Mouse (Mus musculus): Measurements from ENCODE around the gene Mybbp1a. TPM values are rescaled to one million over a fixed set of nuclear protein-coding genes. Genes with fewer than 3 reads are reported as not detected.

Mybbp1a gene
- 168 TPM for total RNA-seq (2023)

GRCm38 (mm10) chr11:72440965-72441664 is at the start of gene Mybbp1a:
Gene Mybbp1a, plus strand, starts transcription at chr11:72441355.

GRCm38 (mm10) chr11:72411093-72411921 is 29.8 kb upstream of the Mybbp1a start, which contains the start of gene Smtnl2:
Gene Smtnl2, minus strand, starts transcription at chr11:72411713.

GRCm38 (mm10) chr11:72434963-72435693 is 6.0 kb upstream of the Mybbp1a start, which contains the start of gene Ggt6:
Gene Ggt6, plus strand, starts transcription at chr11:72435526.

GRCm38 (mm10) chr11:72489881-72490301 is 48.7 kb downstream of the Mybbp1a start, which contains the start of gene Spns2:
Gene Spns2, minus strand, starts transcription at chr11:72489904.

Other genes starting within 250 kb of the Mybbp1a start
- gene Gm43951, start 234.5 kb upstream of the Mybbp1a start, total RNA-seq (2023) = 1.9 TPM
- 17.2 TPM for gene 4933427D14Rik, start 233.9 kb upstream of the Mybbp1a start, total RNA-seq (2023)
- 23.3 TPM for gene Txndc17, start 233.8 kb upstream of the Mybbp1a start, total RNA-seq (2023)
- gene Med31, start 225.8 kb upstream of the Mybbp1a start, total RNA-seq (2023) = 24.3 TPM
- gene Slc13a5, start 174.1 kb upstream of the Mybbp1a start, total RNA-seq (2023) = not detected
- gene Xaf1, start 139.7 kb upstream of the Mybbp1a start, total RNA-seq (2023) = 52.1 TPM
- gene Fbxo39, start 126.9 kb upstream of the Mybbp1a start, total RNA-seq (2023) = 0.31 TPM
- not detected for gene Tekt1, start 78.9 kb upstream of the Mybbp1a start, total RNA-seq (2023)
- gene Smtnl2, start 29.6 kb upstream of the Mybbp1a start, total RNA-seq (2023) = 0.24 TPM
- not detected for gene Ggt6, start 5.8 kb upstream of the Mybbp1a start, total RNA-seq (2023)
- 2.9 TPM for gene Spns2, start 48.5 kb downstream of the Mybbp1a start, total RNA-seq (2023)
- 3.0 TPM for gene Spns3, start 109.2 kb downstream of the Mybbp1a start, total RNA-seq (2023)
- 34.3 TPM for gene Ube2g1, start 165.9 kb downstream of the Mybbp1a start, total RNA-seq (2023)
- 60.3 TPM for gene Ankfy1, start 248.7 kb downstream of the Mybbp1a start, total RNA-seq (2023)

Data from CD8-positive naive resting alpha-beta T cell, adult 57 days (primary cell).